Mouse (Mus musculus) liver, postnatal 0 days (tissue): ENCODE measurements around the gene Stard8. TPM values are rescaled to one million over a fixed set of nuclear protein-coding genes. Genes with fewer than 3 reads are reported as not detected.

Experiments
- ATAC-seq: fragments of 200-750 bp; cut with Nextera tagmentation; 2 replicates; pipeline ENCODE4 v1.8.0; 2017; ENCODE audit warnings: mild to moderate bottlenecking, moderate library complexity
- DNase-seq: peaks from one replicate; pipeline ENCODE4 v3.0.0-alpha.2; 2016
- H3K27ac ChIP-seq: fragments of 300-500 bp; sonication (generic); 2 replicates; pipeline ENCODE4 v1.5.1; 2014; ENCODE audit warnings: antibody characterized with exemption, moderate library complexity, mild to moderate bottlenecking, low read depth
- H3K27me3 ChIP-seq: fragments of 300-500 bp; sonication (generic); 2 replicates; pipeline ENCODE4 v1.6.1; 2014; ENCODE audit warnings: low read length, control low read depth, mixed read lengths; ENCODE audit not compliant: insufficient read depth
- H3K36me3 ChIP-seq: fragments of 300-500 bp; sonication (generic); replicated peaks from 2 replicates; pipeline ENCODE4 v1.6.1; 2014; ENCODE audit warnings: mild to moderate bottlenecking, control low read depth, low read length, moderate library complexity, mixed read lengths; ENCODE audit not compliant: insufficient read depth
- H3K4me1 ChIP-seq: fragments of 300-500 bp; sonication (generic); 2 replicates; pipeline ENCODE4 v1.6.1; 2014; ENCODE audit warnings: antibody characterized with exemption, mild to moderate bottlenecking, control low read depth; ENCODE audit not compliant: insufficient read depth
- H3K4me2 ChIP-seq: fragments of 300-500 bp; sonication (generic); 2 replicates; pipeline ENCODE4 v1.6.1; 2014; ENCODE audit warnings: low read depth, mild to moderate bottlenecking, low read length, moderate library complexity, mixed read lengths
- H3K4me3 ChIP-seq: fragments of 300-500 bp; sonication (generic); 2 replicates; pipeline ENCODE4 v1.5.1; 2014; ENCODE audit warnings: low read depth, low read length
- H3K9ac ChIP-seq: fragments of 300-500 bp; sonication (generic); replicated peaks from 2 replicates; pipeline ENCODE4 v1.6.1; 2014; ENCODE audit warnings: mild to moderate bottlenecking, moderate library complexity
- H3K9me3 ChIP-seq: fragments of 300-500 bp; sonication (generic); 2 replicates; pipeline ENCODE4 v1.6.1; 2016; ENCODE audit warnings: mild to moderate bottlenecking, control low read depth, low read length, mixed read lengths
- CTCF ChIP-seq: sonication (generic); IDR thresholded peaks from 2 replicates; pipeline ENCODE4 v1.5.1; 2016; ENCODE audit warnings: antibody characterized with exemption, low read depth
- EP300 ChIP-seq: IDR thresholded peaks from 2 replicates; pipeline ENCODE4 v1.6.1; 2016; ENCODE audit warnings: antibody characterized with exemption, low read depth, mild to moderate bottlenecking
- WGBS: fragments of 180-500 bp; shearing (Covaris S2); extraction: QIAGEN DNeasy Blood & Tissue Kit; methylation state at CpG from one replicate; pipeline ENCODE4 v1.1.7; 2014; ENCODE audit not compliant: insufficient replicate concordance; 5-methylcytosine and 5-hydroxymethylcytosine counted together
- polyA plus RNA-seq: library from polyadenylated mRNA; unstranded; fragments of >200 nt; fragmentation: Nextera tagmentation; extraction: Ambion mirVana; gene quantifications from 2 replicates; pipeline ENCODE4 v1.2.1, GENCODE M21; 2015

The Stard8 gene
- polyA plus RNA-seq, 1 experiment from 2014 or later = 3.1 TPM

DNA sequence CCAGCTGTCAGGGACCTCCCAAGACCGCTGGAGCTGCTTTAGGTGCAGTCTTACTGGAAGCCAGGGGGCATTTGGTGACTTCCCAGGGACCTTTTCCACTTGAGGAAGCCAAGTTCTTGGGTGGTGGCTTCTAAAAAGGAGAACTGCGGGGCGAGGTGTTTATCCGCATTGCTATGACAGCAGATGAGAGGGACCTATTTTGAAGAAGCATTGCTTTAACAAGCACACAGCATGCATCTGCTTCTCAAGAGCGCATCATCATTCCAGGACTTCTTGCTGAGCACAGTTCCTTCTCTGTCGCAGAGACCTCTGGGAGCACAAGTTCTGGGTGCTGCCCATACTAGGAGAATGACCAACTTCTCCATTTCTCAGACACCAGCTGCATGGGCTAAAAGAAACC is 14.8 kb downstream of the Stard8 start:
- Histone ChIP-seq H3K27ac (no peak overlapping the region), H3K4me2 (no peak overlapping the region), H3K36me3 (no peaks in the 10 kb centered on the region), H3K27me3 (no peaks in the 10 kb centered on the region; the same call in 1 of the 2 replicates), H3K9ac (no peak overlapping the region), H3K4me1 (no peaks in the 10 kb centered on the region), H3K9me3 (no peaks in the 10 kb centered on the region), H3K4me3 (no peak overlapping the region)
- TF ChIP-seq CTCF (no peak), EP300 (no peak)
- ATAC-seq (no peak), DNase-seq (no peak)
- 65% methylated on average over 6 of the region's 6 CpGs for WGBS

DNA sequence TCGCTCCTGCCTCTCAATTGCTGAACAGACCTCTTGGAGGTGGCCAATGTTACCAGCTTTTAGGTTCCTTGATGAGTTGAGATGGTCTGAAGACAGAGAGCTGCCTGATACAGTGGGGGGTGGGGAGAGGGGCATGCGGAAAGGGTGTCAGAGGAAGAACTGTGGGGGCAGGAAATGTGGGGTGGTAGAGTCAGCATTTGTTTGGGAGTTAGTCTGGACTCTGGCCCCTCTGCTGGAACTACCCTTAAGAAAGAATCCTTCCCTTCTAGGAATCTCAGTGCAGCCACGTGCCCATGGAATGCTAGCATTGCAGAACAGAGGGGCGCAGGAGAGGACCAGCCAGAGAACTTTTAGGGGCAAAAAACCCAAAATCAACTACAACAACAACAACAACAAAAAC is 16.3 kb downstream of the Stard8 start:
- no peaks in the 10 kb centered on the region for H3K4me1 ChIP-seq
- DNase-seq = no peak
- no peaks in the 10 kb centered on the region for H3K9me3 ChIP-seq
- TF ChIP-seq EP300 (no peak), CTCF (no peak)
- H3K4me3 ChIP-seq = no peak overlapping the region
- no peak overlapping the region for H3K27ac ChIP-seq
- H3K9ac ChIP-seq = no peak overlapping the region
- 51% methylated on average over 4 of the region's 4 CpGs for WGBS
- H3K27me3 ChIP-seq = no peaks in the 10 kb centered on the region; the same call in 1 of the 2 replicates
- no peak overlapping the region for H3K4me2 ChIP-seq
- no peak for ATAC-seq
- no peaks in the 10 kb centered on the region for H3K36me3 ChIP-seq

DNA sequence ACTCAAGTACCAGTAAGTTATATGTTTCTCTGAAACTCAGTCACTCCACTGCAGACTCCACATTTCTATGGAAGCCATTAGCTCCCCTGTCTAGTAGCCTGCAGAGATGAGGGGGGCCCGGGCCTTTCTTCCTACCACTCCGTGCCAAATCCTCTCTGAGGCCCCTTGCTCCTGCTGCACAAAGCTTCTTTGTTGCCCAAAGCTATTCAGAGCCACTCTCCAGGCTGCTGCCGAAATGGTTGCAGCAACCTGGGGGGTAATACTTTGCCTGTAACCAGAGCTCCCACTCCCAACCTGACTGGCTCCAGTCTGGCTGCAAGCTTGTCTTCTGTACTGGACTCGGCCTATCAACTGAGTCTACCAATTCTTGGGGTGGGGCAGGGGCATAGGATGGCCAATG is 17.2 kb downstream of the Stard8 start:
- Histone ChIP-seq H3K4me3 (no peak overlapping the region), H3K27ac (no peak overlapping the region), H3K9me3 (no peaks in the 10 kb centered on the region), H3K4me2 (no peak overlapping the region), H3K27me3 (no peaks in the 10 kb centered on the region; the same call in 1 of the 2 replicates), H3K9ac (no peak overlapping the region), H3K36me3 (no peaks in the 10 kb centered on the region), H3K4me1 (no peaks in the 10 kb centered on the region)
- TF ChIP-seq EP300 (no peak), CTCF (no peak)
- no peak for ATAC-seq
- DNase-seq = no peak
- WGBS = 73% methylated on average over 4 of the region's 4 CpGs

DNA sequence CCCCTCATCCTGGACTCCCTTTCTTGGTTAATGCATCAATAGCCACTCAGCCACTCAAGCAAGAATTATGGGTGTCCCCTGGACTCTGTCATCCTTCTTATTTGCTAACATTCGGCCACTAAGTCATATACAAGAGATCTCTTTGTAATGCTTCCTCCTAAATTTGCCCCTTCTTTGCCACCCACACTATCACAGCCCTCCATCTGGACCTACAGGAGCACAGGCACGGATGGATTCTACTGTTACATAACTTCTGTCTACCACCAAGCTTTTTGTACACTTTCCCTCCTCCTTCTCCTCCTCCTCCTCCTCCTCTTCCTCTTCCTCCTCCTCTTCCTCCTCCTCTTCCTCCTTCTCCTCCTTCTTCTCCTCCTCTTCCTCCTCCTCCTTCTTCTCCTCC is 18.5 kb downstream of the Stard8 start:
- no peak overlapping the region for H3K27ac ChIP-seq
- H3K9ac ChIP-seq = no peak overlapping the region
- 50% methylated on average over 2 of the region's 2 CpGs for WGBS
- H3K27me3 ChIP-seq = no peaks in the 10 kb centered on the region; the same call in 1 of the 2 replicates
- no peaks in the 10 kb centered on the region for H3K9me3 ChIP-seq
- ATAC-seq (no peak), DNase-seq (no peak)
- no peak overlapping the region for H3K4me2 ChIP-seq
- H3K36me3 ChIP-seq = no peaks in the 10 kb centered on the region
- H3K4me3 ChIP-seq = no peak overlapping the region
- H3K4me1 ChIP-seq = no peaks in the 10 kb centered on the region
- no peak for TF ChIP-seq EP300
- no peak for TF ChIP-seq CTCF

DNA sequence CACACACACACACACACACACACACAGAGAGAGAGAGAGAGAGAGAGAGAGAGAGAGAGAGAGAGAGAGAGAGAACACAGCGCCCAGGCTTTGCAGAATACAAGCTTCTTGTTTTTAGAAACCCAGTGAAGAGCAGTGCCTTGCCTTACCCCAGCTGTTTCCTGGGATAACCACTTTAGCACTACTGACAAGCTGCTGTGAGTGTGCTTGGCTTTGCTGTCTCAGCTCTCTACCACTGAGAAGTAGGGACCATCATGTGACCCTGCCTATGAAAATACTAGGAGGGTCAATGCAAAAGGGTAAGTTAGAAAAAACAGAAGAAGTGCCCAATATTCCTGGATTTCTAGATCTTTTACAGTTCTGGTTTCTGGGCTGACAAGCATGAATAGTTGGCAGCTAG is 20.9 kb downstream of the Stard8 start:
- no peaks in the 10 kb centered on the region for H3K9me3 ChIP-seq
- no peaks in the 10 kb centered on the region for H3K36me3 ChIP-seq
- H3K9ac ChIP-seq = no peak overlapping the region
- H3K4me3 ChIP-seq = no peak overlapping the region
- TF ChIP-seq CTCF (no peak), EP300 (no peak)
- H3K27ac ChIP-seq = no peak overlapping the region
- H3K4me2 ChIP-seq = no peak overlapping the region
- WGBS = 57% methylated on average over 1 of the region's 1 CpGs
- H3K4me1 ChIP-seq = no peaks in the 10 kb centered on the region
- DNase-seq (no peak), ATAC-seq (no peak)
- no peaks in the 10 kb centered on the region for H3K27me3 ChIP-seq

GRCm38 (mm10) chrX:99035407-99035806 is 32.4 kb downstream of the Stard8 start:
- no peaks in the 10 kb centered on the region for H3K27me3 ChIP-seq
- H3K4me3 ChIP-seq = no peak overlapping the region
- ATAC-seq = no peak
- DNase-seq = no peak
- H3K9ac ChIP-seq = no peak overlapping the region
- no peaks in the 10 kb centered on the region for H3K9me3 ChIP-seq
- 23% methylated on average over 3 of the region's 3 CpGs for WGBS
- H3K4me2 ChIP-seq = no peak overlapping the region
- H3K4me1 ChIP-seq = no peaks in the 10 kb centered on the region
- H3K36me3 ChIP-seq = no peaks in the 10 kb centered on the region
- TF ChIP-seq CTCF = no peak
- no peak for TF ChIP-seq EP300
- H3K27ac ChIP-seq = no peak overlapping the region

GRCm38 (mm10) chrX:99042451-99042951 is 39.5 kb downstream of the Stard8 start:
- Histone ChIP-seq H3K27me3 (no peaks in the 10 kb centered on the region), H3K36me3 (no peaks in the 10 kb centered on the region), H3K27ac (peak overlapping the region; percentile 66), H3K4me1 (no peaks in the 10 kb centered on the region; the same call in 1 of the 2 replicates), H3K4me2 (peak overlapping the region; percentile 81), H3K9me3 (no peaks in the 10 kb centered on the region), H3K4me3 (peak overlapping the region; percentile 56), H3K9ac (peak overlapping the region; percentile 57)
- TF ChIP-seq CTCF (no peak), EP300 (no peak)
- DNase-seq (peak; percentile 83), ATAC-seq (peak; percentile 95)
- 20% methylated on average over 31 of the region's 31 CpGs for WGBS
